ENCODE assay signal across 10 mouse cellular contexts in the genomic region with DNA sequence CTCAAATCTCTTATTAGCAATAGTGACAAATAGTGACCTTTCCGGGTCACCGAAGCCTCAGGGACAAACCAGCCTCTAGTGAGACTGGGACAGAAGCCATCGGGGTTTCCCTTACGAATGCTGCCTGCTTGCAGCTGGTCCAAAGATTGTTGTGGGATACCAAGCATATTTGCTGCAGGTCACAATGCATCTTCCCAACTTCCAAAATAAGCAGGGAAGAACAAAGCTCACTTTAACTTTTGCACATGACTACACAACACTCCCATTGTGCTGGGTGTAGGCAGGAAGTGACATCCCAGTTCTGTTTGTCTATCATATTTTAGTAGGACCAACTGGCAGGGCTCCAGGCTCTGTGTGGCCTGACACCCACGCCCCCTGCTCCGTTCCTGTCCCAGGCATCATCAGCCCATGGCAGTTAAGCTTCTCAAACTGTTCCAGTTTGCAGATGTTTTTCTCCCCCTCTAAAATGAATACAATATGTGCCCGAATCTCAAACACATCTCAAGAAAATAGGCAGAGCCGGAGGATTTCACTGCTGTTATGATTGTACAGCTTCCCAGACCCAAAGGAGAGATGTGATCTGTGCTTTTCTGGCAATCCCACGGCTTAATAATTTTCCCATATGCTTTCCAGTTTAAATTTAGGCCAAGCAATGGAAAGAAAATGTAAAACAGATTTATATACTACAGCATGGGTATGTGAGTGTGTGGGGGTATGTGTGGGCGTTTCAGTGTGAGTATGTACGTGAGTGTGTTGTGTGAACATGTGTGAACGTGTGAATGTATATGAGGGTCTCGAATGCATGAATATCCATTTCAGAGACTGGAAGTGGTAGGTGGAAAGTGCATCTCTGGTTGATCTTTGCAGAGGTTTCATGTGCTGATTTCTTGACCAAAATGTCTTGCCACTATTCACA. TPM values are rescaled to one million over a fixed set of nuclear protein-coding genes. Genes with fewer than 3 reads are reported as not detected.
DNase-seq lines count a peak whose midpoint lies in the region; ATAC-seq and TF ChIP-seq lines count a peak whose summit lies in the region.
"Had no signal": no experiment of that assay in that cellular context is flagged by ENCODE, and none has a peak within 500 bp of the region (broad histone marks: within the 10 kb centered on the region; RNA-seq: fewer than 3 reads in every experiment).

No protein-coding gene starts in this region.

- H3K36me3 ChIP-seq in lung, embryonic 14.5 days (ENCODE audit: insufficient read depth) = peaks cover 13% of the 10 kb centered on the region
- H3K36me3 ChIP-seq in forebrain, embryonic 13.5 days (ENCODE audit: poor library complexity, severe bottlenecking) = no peaks in the 10 kb centered on the region

- no peaks in the 10 kb centered on the region for H3K27me3 ChIP-seq in lung, embryonic 14.5 days (ENCODE audit: insufficient read depth, low read length)
- no peaks in the 10 kb centered on the region for H3K27me3 ChIP-seq in forebrain, embryonic 13.5 days
- H3K27me3 ChIP-seq: stomach, embryonic 15.5 days had no signal

- peak; percentile 21 to 37 for DNase-seq in adrenal gland, adult (ENCODE audit: inconsistent age in 2 of 2, low spot score in 1 of 2)
- DNase-seq in adrenal gland, adult 18-20 months (ENCODE audit: low spot score in 2 of 2) = no peak
- peak; percentile 76 for DNase-seq in lung, embryonic 14.5 days
- no peak for DNase-seq in lung, adult 18-20 months
- DNase-seq in kidney, postnatal 4 days = peak; percentile 67 to 77
- peak; percentile 43 for DNase-seq in skeletal muscle tissue, adult 2 months (ENCODE audit: low read depth, low spot score)
- DNase-seq in urinary bladder, postnatal 25 days (ENCODE audit: low spot score) = no peak

- no peaks in the 10 kb centered on the region for H3K4me1 ChIP-seq in lung, embryonic 14.5 days (ENCODE audit: insufficient read depth)
- no peaks in the 10 kb centered on the region for H3K4me1 ChIP-seq in forebrain, embryonic 13.5 days
- H3K4me1 ChIP-seq: stomach, embryonic 15.5 days had no signal

- WGBS in lung, embryonic 14.5 days = 67% methylated on average over 13 of the region's 13 CpGs
- WGBS in forebrain, embryonic 13.5 days = 85% methylated on average over 13 of the region's 13 CpGs

- H3K4me3 ChIP-seq in lung, embryonic 14.5 days (ENCODE audit: low read depth, low read length) = no peak overlapping the region
- no peak overlapping the region for H3K4me3 ChIP-seq in forebrain, embryonic 13.5 days
- H3K4me3 ChIP-seq: megakaryocyte, embryonic 14.5 days; stomach, embryonic 15.5 days had no signal

- H3K4me2 ChIP-seq in lung, embryonic 14.5 days = no peak overlapping the region
- H3K4me2 ChIP-seq in forebrain, embryonic 13.5 days = no peak overlapping the region
- H3K4me2 ChIP-seq: stomach, embryonic 15.5 days had no signal

- no peak overlapping the region; the same call in 1 of the 2 replicates for H3K27ac ChIP-seq in lung, embryonic 14.5 days (ENCODE audit: low read depth)
- no peak overlapping the region for H3K27ac ChIP-seq in forebrain, embryonic 13.5 days
- H3K27ac ChIP-seq: stomach, embryonic 15.5 days had no signal

- no peak for TF ChIP-seq CTCF in lung, embryonic 14.5 days (IDR thresholded peaks at IDR 0.05; ENCODE audit: low read depth)

- H3K9me3 ChIP-seq in lung, embryonic 14.5 days (ENCODE audit: low read depth, low read length) = no peaks in the 10 kb centered on the region
- no peaks in the 10 kb centered on the region for H3K9me3 ChIP-seq in forebrain, embryonic 13.5 days (replicated peaks)
- H3K9me3 ChIP-seq: megakaryocyte, embryonic 14.5 days; stomach, embryonic 15.5 days had no signal

- no peak overlapping the region for H3K9ac ChIP-seq in lung, embryonic 14.5 days
- no peak overlapping the region for H3K9ac ChIP-seq in forebrain, embryonic 13.5 days
- H3K9ac ChIP-seq: stomach, embryonic 15.5 days had no signal

- ATAC-seq in lung, embryonic 14.5 days (ENCODE audit: insufficient read depth) = peak; percentile 63; the same call in 1 of the 2 replicates
- ATAC-seq in forebrain, embryonic 13.5 days = no peak

RNA-seq across cellular contexts. Expression of a gene that starts 55.5 kb away (rescaled TPM):
- total RNA-seq in adrenal gland, adult 18-20 months (2021) = under 1 TPM; 0.32 to 0.33 TPM
- 2.0 and 2.8 TPM in 2 replicates for polyA plus RNA-seq in lung, embryonic 14.5 days (2014; fragmentation: Nextera tagmentation; extraction: Ambion mirVana)
- 1.6 and 1.9 TPM in 2 replicates for polyA plus RNA-seq in forebrain, embryonic 13.5 days (2015; fragmentation: Nextera tagmentation; extraction: Ambion mirVana)

Comparison
In these comparisons a context has a peak if more than half of its experiments do, and no peak if none do; other contexts are left out.
1. DNase-seq: peak in adrenal gland, adult (2 of 2), lung, embryonic 14.5 days (single experiment), kidney, postnatal 4 days (2 of 2) and skeletal muscle tissue, adult 2 months (single experiment); none in adrenal gland, adult 18-20 months (0 of 2), lung, adult 18-20 months (0 of 2) and urinary bladder, postnatal 25 days (single experiment).